Mouse (Mus musculus): ENCODE data around the gene Naif1.

- TF ChIP-seq CTCF (conservative IDR thresholded peaks at IDR 0.05; ENCODE audit: insufficient read depth, insufficient read length, low read depth, low read length), result no peak
- no peak for TF ChIP-seq POLR2A (IDR thresholded peaks at IDR 0.05; ENCODE audit: low read depth, low read length)
Measured at GRCm38 (mm10) chr2:32437612-32438166, 12.6 kb upstream of the Naif1 start.
